Mouse (Mus musculus) myocyte (in vitro differentiated cells): ENCODE results near the gene Fut1.

Source experiments
- E2F4 ChIP-seq: IDR thresholded peaks from one replicate; pipeline ENCODE4 v1.6.1; 2011; ENCODE audit warnings: mild to moderate bottlenecking, control low read depth, moderate library complexity; ENCODE audit not compliant: insufficient read depth
- MAX ChIP-seq: IDR thresholded peaks from one replicate; pipeline ENCODE4 v1.6.1; 2011; ENCODE audit warnings: low read depth, mild to moderate bottlenecking, control low read depth
- MYOG ChIP-seq, 3 experiments: IDR thresholded peaks; one replicate each; pipeline ENCODE4 v1.6.1; 2011; ENCODE audit warnings: control low read depth in 2 of 3, low read depth in 2 of 3, mild to moderate bottlenecking in 2 of 3; ENCODE audit not compliant: insufficient read length in 2 of 3, control insufficient read depth in 1 of 3, insufficient read depth in 1 of 3
- POLR2A ChIP-seq: IDR thresholded peaks from one replicate; pipeline ENCODE4 v1.6.1; 2011; ENCODE audit warnings: low read depth, mild to moderate bottlenecking, control low read depth, moderate library complexity; ENCODE audit not compliant: insufficient read length
- TCF3 ChIP-seq: IDR thresholded peaks from one replicate; pipeline ENCODE4 v1.6.1; 2011; ENCODE audit warnings: low read depth, control low read depth; ENCODE audit not compliant: insufficient read length
- USF1 ChIP-seq: IDR thresholded peaks from one replicate; pipeline ENCODE4 v1.6.1; 2011; ENCODE audit warnings: low read depth, mild to moderate bottlenecking, control low read depth, moderate library complexity

DNA sequence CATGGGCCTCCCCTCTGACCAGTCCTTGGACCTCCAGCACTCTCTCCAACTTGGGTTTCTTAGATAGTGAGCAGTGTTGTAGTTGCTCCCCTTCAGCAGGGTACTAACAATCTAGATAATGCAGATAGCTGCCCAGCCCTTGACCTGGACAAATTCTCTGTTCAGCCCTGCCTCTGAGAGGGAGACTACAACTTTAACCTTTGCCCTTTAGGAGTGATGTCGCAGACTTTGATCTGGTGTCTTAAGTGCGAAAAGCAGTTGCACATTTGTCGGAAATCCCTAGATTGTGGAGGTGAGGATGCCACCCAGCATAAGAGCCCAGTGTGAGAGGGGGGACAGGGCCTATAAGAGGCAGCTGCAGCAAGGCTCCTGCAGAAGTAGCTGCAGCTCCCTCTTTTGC, 7.6 kb downstream of the Fut1 start:
- TF ChIP-seq E2F4 (no peak), USF1 (no peak), MYOG (IDR thresholded peaks at IDR 0.05; ENCODE audit: control insufficient read depth in 1 of 3, insufficient read depth in 1 of 3, insufficient read length in 2 of 3, low read depth in 2 of 3) (no peak), POLR2A (no peak), MAX (no peak), TCF3 (no peak)
